Mouse (Mus musculus): ENCODE data around the gene Zfp451.

The Zfp451 gene

GRCm38 (mm10) chr1:33717636-33718035 is 96.8 kb downstream of the Zfp451 start:
- no peak for DNase-seq (ENCODE audit: low spot score)

GRCm38 (mm10) chr1:33714796-33715195 is 99.6 kb downstream of the Zfp451 start:
- DNase-seq (ENCODE audit: low spot score), result no peak

- no peak for DNase-seq (ENCODE audit: low spot score)
Observed at GRCm38 (mm10) chr1:33712026-33712425, 102.4 kb downstream of the Zfp451 start.
